Mouse (Mus musculus): ENCODE data around the gene Sept3. TPM values are rescaled to one million over a fixed set of nuclear protein-coding genes. Genes with fewer than 3 reads are reported as not detected.

The Sept3 gene
- polyA plus RNA-seq, 1 experiment from 2014 or later: 4.8 TPM

- H3K36me3 ChIP-seq (ENCODE audit: insufficient read depth, low read length): no peaks in the 10 kb centered on the region
- H3K27me3 ChIP-seq (ENCODE audit: insufficient read depth, low read length): no peaks in the 10 kb centered on the region
- 62% methylated on average over 2 of the region's 2 CpGs for WGBS
- DNase-seq (ENCODE audit: low spot score) (no peak), ATAC-seq (replicated peaks; ENCODE audit: low FRiP score, low read depth) (no peak)
- TF ChIP-seq CTCF (IDR thresholded peaks at IDR 0.05; ENCODE audit: low read depth): no peak
- H3K9me3 ChIP-seq (replicated peaks; ENCODE audit: low read length): no peaks in the 10 kb centered on the region
- H3K4me1 ChIP-seq (replicated peaks; ENCODE audit: insufficient read depth, low read length): no peaks in the 10 kb centered on the region
- no peak overlapping the region for H3K27ac ChIP-seq
- no peak overlapping the region for H3K9ac ChIP-seq (ENCODE audit: low read depth, low read length)
- no peak overlapping the region for H3K4me3 ChIP-seq (replicated peaks; ENCODE audit: low read depth, low read length)
- H3K4me2 ChIP-seq (ENCODE audit: low read length): no peak overlapping the region
Measured at GRCm38 (mm10) chr15:82325382-82325781, 50.7 kb downstream of the Sept3 start.

GRCm38 (mm10) chr15:82335194-82335593 lies 60.5 kb downstream of the Sept3 start:
- Histone ChIP-seq H3K9me3 (replicated peaks; ENCODE audit: low read length) (no peaks in the 10 kb centered on the region), H3K4me1 (replicated peaks; ENCODE audit: insufficient read depth, low read length) (peaks cover 9% of the 10 kb centered on the region), H3K4me2 (ENCODE audit: low read length) (no peak overlapping the region), H3K4me3 (replicated peaks; ENCODE audit: low read depth, low read length) (no peak overlapping the region), H3K27ac (no peak overlapping the region), H3K9ac (ENCODE audit: low read depth, low read length) (no peak overlapping the region), H3K27me3 (ENCODE audit: insufficient read depth, low read length) (no peaks in the 10 kb centered on the region), H3K36me3 (ENCODE audit: insufficient read depth, low read length) (peaks cover 15% of the 10 kb centered on the region)
- ATAC-seq (replicated peaks; ENCODE audit: low FRiP score, low read depth) (no peak), DNase-seq (ENCODE audit: low spot score) (no peak)
- WGBS: 100% methylated on average over 4 of the region's 4 CpGs
- TF ChIP-seq CTCF (IDR thresholded peaks at IDR 0.05; ENCODE audit: low read depth): no peak

- TF ChIP-seq CTCF (IDR thresholded peaks at IDR 0.05; ENCODE audit: low read depth): no peak
- Histone ChIP-seq H3K9ac (ENCODE audit: low read depth, low read length) (no peak overlapping the region), H3K27me3 (ENCODE audit: insufficient read depth, low read length) (no peaks in the 10 kb centered on the region), H3K27ac (no peak overlapping the region), H3K9me3 (replicated peaks; ENCODE audit: low read length) (no peaks in the 10 kb centered on the region), H3K4me2 (ENCODE audit: low read length) (no peak overlapping the region), H3K4me1 (replicated peaks; ENCODE audit: insufficient read depth, low read length) (peaks cover 18% of the 10 kb centered on the region), H3K36me3 (ENCODE audit: insufficient read depth, low read length) (peaks cover 15% of the 10 kb centered on the region), H3K4me3 (replicated peaks; ENCODE audit: low read depth, low read length) (no peak overlapping the region)
- no peak for ATAC-seq (replicated peaks; ENCODE audit: low FRiP score, low read depth)
- 84% methylated on average over 12 of the region's 12 CpGs for WGBS
- DNase-seq (ENCODE audit: low spot score): no peak
Measured at GRCm38 (mm10) chr15:82336629-82337028, 61.9 kb downstream of the Sept3 start.

- Histone ChIP-seq H3K27ac (peak overlapping the region; percentile 67), H3K27me3 (ENCODE audit: insufficient read depth, low read length) (no peaks in the 10 kb centered on the region), H3K4me3 (replicated peaks; ENCODE audit: low read depth, low read length) (peak overlapping the region; percentile 63), H3K4me2 (ENCODE audit: low read length) (peak overlapping the region; percentile 64), H3K9ac (ENCODE audit: low read depth, low read length) (peak overlapping the region; percentile 70), H3K9me3 (replicated peaks; ENCODE audit: low read length) (no peaks in the 10 kb centered on the region), H3K36me3 (ENCODE audit: insufficient read depth, low read length) (peaks cover 14% of the 10 kb centered on the region), H3K4me1 (replicated peaks; ENCODE audit: insufficient read depth, low read length) (peaks cover 24% of the 10 kb centered on the region)
- WGBS: 19% methylated on average over 4 of the region's 4 CpGs
- no peak for DNase-seq (ENCODE audit: low spot score)
- no peak for ATAC-seq (replicated peaks; ENCODE audit: low FRiP score, low read depth)
- no peak for TF ChIP-seq CTCF (IDR thresholded peaks at IDR 0.05; ENCODE audit: low read depth)
Measured at GRCm38 (mm10) chr15:82337875-82338274, 63.2 kb downstream of the Sept3 start.

GRCm38 (mm10) chr15:82338593-82339112 lies 64.0 kb downstream of the Sept3 start, which contains the start of the genes Naga, Pheta2 and Smdt1:
Naga (minus strand) TSS chr15:82338925.
Pheta2 (plus strand) TSS chr15:82338942.
Smdt1 (plus strand) TSS chr15:82338959.
- Histone ChIP-seq H3K36me3 (ENCODE audit: insufficient read depth, low read length) (peaks cover 12% of the 10 kb centered on the region), H3K4me3 (replicated peaks; ENCODE audit: low read depth, low read length) (peak within 1 kb of the TSS; percentile 63), H3K4me2 (ENCODE audit: low read length) (peak within 1 kb of the TSS; percentile 64), H3K27ac (peak within 1 kb of the TSS; percentile 67), H3K4me1 (replicated peaks; ENCODE audit: insufficient read depth, low read length) (peaks cover 29% of the 10 kb centered on the region), H3K27me3 (ENCODE audit: insufficient read depth, low read length) (no peaks in the 10 kb centered on the region), H3K9me3 (replicated peaks; ENCODE audit: low read length) (no peaks in the 10 kb centered on the region), H3K9ac (ENCODE audit: low read depth, low read length) (peak within 1 kb of the TSS; percentile 70)
- peak; percentile 41 for TF ChIP-seq CTCF (IDR thresholded peaks at IDR 0.05; ENCODE audit: low read depth)
- WGBS: under 1% methylated on average over 41 of the region's 41 CpGs
- ATAC-seq (replicated peaks; ENCODE audit: low FRiP score, low read depth): peak; percentile 87
- peak; percentile 98 for DNase-seq (ENCODE audit: low spot score)

GRCm38 (mm10) chr15:82339150-82339549 lies 64.5 kb downstream of the Sept3 start:
- peak overlapping the region; percentile 67; the same call in 1 of the 2 replicates for H3K27ac ChIP-seq
- no peak for DNase-seq (ENCODE audit: low spot score)
- 57% methylated on average over 10 of the region's 10 CpGs for WGBS
- no peaks in the 10 kb centered on the region for H3K9me3 ChIP-seq (replicated peaks; ENCODE audit: low read length)
- H3K27me3 ChIP-seq (ENCODE audit: insufficient read depth, low read length): no peaks in the 10 kb centered on the region
- H3K36me3 ChIP-seq (ENCODE audit: insufficient read depth, low read length): peaks cover 12% of the 10 kb centered on the region
- peak overlapping the region; percentile 70; the same call in 1 of the 2 replicates for H3K9ac ChIP-seq (ENCODE audit: low read depth, low read length)
- H3K4me1 ChIP-seq (replicated peaks; ENCODE audit: insufficient read depth, low read length): peaks cover 30% of the 10 kb centered on the region
- H3K4me3 ChIP-seq (replicated peaks; ENCODE audit: low read depth, low read length): peak overlapping the region; percentile 63
- TF ChIP-seq CTCF (IDR thresholded peaks at IDR 0.05; ENCODE audit: low read depth): no peak
- no peak for ATAC-seq (replicated peaks; ENCODE audit: low FRiP score, low read depth)
- peak overlapping the region; percentile 64 for H3K4me2 ChIP-seq (ENCODE audit: low read length)

Measured in kidney, postnatal 0 days (tissue).